Mouse (Mus musculus) ES-Bruce4 (cell line): ENCODE measurements around the gene 2410141K09Rik. TPM values are rescaled to one million over a fixed set of nuclear protein-coding genes. Genes with fewer than 3 reads are reported as not detected.
"Not testable (repeated sequence)": the region's sequence is repeated elsewhere in the genome, so short reads cannot be mapped to it uniquely, and the experiment has no call there.

ENCODE experiments used
- H3K27ac ChIP-seq: 2 replicates; pipeline ENCODE4 v1.5.1; 2012; ENCODE audit warnings: low read length, inconsistent platforms; ENCODE audit not compliant: insufficient read depth
- H3K27me3 ChIP-seq: 2 replicates; pipeline ENCODE4 v1.6.1; 2012; ENCODE audit warnings: mild to moderate bottlenecking, low read length, inconsistent platforms; ENCODE audit not compliant: control insufficient read depth, poor library complexity, insufficient read depth, severe bottlenecking
- H3K36me3 ChIP-seq: 2 replicates; pipeline ENCODE4 v1.6.1; 2012; ENCODE audit warnings: inconsistent platforms, mild to moderate bottlenecking, low read length, moderate library complexity; ENCODE audit not compliant: control insufficient read depth, poor library complexity, insufficient read depth, severe bottlenecking
- H3K4me1 ChIP-seq: one replicate; pipeline ENCODE4 v1.8.1; 2011; ENCODE audit warnings: low read length; ENCODE audit not compliant: control insufficient read depth, insufficient read depth
- H3K4me3 ChIP-seq: 2 replicates; pipeline ENCODE4 v1.5.1; 2011; ENCODE audit warnings: low read depth, mild to moderate bottlenecking, low read length
- H3K9ac ChIP-seq: 2 replicates; pipeline ENCODE4 v1.6.1; 2012; ENCODE audit warnings: low read depth, mild to moderate bottlenecking, inconsistent platforms; ENCODE audit not compliant: poor library complexity, severe bottlenecking
- H3K9me3 ChIP-seq: replicated peaks from 2 replicates; pipeline ENCODE4 v1.6.1; 2012; ENCODE audit warnings: mild to moderate bottlenecking, low read length, inconsistent platforms; ENCODE audit not compliant: control insufficient read depth, poor library complexity, insufficient read depth, severe bottlenecking
- polyA plus RNA-seq: library from polyadenylated mRNA; stranded (reverse); fragments of >200 nt; gene quantifications from 2 replicates; pipeline ENCODE4 v1.2.4, GENCODE M21; 2011; ENCODE audit warnings: low read depth; ENCODE audit not compliant: missing spikeins, insufficient read depth, insufficient read length

2410141K09Rik gene
- 30.9 and 37.3 TPM in 2 replicates for polyA plus RNA-seq

- not testable (repeated sequence) for H3K9me3 ChIP-seq, H3K9ac ChIP-seq, H3K27me3 ChIP-seq, H3K36me3 ChIP-seq, H3K27ac ChIP-seq, H3K4me1 ChIP-seq
- H3K4me3 ChIP-seq, result peak within 1 kb of the TSS; percentile 43
Measured at GRCm38 (mm10) chr13:66441018-66441417, at the start of gene 2410141K09Rik. 2410141K09Rik (minus strand) TSS chr13:66441118.

- H3K4me3 ChIP-seq, H3K4me1 ChIP-seq, H3K9ac ChIP-seq, H3K36me3 ChIP-seq, H3K27me3 ChIP-seq, H3K27ac ChIP-seq: not testable (repeated sequence)
- H3K9me3 ChIP-seq, result peaks cover 22% of the 10 kb centered on the region
Measured at GRCm38 (mm10) chr13:66426858-66427257, 14.1 kb downstream of the 2410141K09Rik start.

- Histone ChIP-seq H3K27ac (peak overlapping the region; percentile 86), H3K9me3 (peaks cover 13% of the 10 kb centered on the region)
- H3K27me3 ChIP-seq, H3K4me1 ChIP-seq, H3K9ac ChIP-seq, H3K36me3 ChIP-seq, H3K4me3 ChIP-seq: not testable (repeated sequence)
Measured at GRCm38 (mm10) chr13:66414962-66415361, 26.0 kb downstream of the 2410141K09Rik start.

Other genes starting within 250 kb of the 2410141K09Rik start
- gene Gm10772, start 213.5 kb downstream of the 2410141K09Rik start, polyA plus RNA-seq, result 9.0 and 9.2 TPM in 2 replicates